Mouse (Mus musculus): ENCODE measurements around the gene Acot13. TPM values are rescaled to one million over a fixed set of nuclear protein-coding genes. Genes with fewer than 3 reads are reported as not detected.

The Acot13 gene
- 41.1 TPM for polyA plus RNA-seq (2015; fragmentation: Illumina TruSeq; extraction: RNeasy Lipid Tissue Mini Kit (QIAGEN cat#74804); ENCODE audit: insufficient read depth, low replicate concordance)

DNA sequence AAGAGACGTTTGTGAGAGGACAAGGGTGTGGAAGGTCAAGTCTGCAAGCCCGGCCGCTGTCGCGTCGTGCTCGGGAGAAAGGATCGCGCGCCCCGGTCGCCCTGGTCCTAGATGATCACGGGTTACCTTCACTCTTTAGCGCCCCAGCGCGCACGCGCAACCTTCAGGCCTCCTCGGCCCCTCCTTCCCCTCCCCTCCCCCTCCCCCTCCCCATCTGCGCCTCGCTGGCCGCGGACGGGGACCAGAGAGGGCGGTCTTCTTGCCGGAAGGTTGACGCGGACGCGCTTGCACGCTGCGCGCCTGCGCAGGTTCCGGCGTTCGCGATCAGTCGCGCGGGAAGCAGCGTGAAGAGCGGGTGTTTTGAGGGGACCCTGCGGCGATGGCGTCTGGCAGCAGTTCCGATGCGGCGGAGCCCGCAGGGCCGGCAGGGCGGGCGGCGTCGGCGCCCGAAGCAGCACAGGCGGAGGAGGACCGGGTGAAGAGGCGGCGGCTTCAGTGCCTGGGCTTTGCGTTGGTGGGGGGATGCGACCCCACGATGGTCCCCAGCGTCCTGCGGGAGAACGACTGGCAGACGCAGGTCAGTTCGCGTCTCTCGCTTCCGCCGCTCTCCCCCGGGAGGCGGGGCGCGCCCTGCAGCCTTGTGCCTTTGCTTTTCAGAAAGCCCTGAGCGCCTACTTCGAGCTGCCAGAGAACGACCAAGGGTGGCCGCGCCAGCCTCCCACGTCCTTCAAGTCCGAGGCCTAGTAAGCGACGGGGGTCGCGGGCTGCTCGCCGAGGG is at the start of gene Acot13, which contains the start of gene Tdp2:
Gene Acot13, minus strand, starts transcription at position 188 of the 778 bp plus-strand sequence.
Gene Tdp2, plus strand, starts transcription at position 327 of the 778 bp plus-strand sequence.

DNA sequence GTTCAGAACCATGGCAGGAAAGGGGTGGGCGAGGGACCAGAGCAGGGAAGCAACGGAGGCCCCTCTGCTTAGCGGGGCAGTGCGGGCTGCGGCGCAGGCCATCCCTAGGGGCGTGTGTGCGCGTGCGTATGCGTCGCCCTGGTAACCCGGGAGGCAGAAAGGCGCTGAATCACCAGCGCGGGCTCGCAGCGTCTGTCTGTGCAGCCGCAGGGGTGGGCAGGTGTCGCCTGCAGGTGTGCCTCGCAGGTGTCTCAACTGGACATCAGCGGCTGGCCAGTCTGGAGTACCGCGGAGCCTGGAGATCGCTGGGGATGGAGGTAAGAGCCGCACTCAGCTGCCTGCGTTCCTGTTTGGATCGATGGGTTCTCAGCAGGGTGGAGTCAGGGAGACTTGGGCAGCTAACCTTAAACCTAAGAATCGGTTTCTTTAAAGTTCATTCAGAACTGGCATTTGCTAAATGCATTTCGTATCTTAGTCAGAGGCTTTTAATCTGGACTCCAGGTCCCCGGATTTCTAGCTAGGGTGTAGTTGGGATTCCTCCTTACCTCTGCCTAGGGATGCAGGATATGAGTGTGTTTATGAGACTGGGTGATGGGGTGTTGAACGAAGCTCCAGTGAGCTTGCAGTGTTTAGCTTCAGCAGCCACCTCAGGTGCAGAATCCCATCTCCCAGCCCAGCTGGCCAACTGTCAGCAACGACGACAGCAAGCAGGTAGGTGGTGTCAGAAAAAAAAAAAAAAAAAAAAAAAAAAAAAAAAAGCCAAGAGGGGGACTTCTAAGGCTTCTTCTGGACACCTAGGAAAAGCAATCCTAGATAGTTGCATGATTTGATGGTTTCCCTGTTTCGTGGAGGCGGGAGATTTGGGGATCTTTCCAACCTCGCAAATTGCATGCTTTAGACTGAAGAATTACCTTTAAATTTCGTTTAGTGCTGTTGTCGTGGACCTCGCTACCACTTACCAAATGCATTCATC is 13.9 kb upstream of the Acot13 start, which contains the start of gene D130043K22Rik:
Gene D130043K22Rik, plus strand, starts transcription at position 153 of the 973 bp plus-strand sequence.

DNA sequence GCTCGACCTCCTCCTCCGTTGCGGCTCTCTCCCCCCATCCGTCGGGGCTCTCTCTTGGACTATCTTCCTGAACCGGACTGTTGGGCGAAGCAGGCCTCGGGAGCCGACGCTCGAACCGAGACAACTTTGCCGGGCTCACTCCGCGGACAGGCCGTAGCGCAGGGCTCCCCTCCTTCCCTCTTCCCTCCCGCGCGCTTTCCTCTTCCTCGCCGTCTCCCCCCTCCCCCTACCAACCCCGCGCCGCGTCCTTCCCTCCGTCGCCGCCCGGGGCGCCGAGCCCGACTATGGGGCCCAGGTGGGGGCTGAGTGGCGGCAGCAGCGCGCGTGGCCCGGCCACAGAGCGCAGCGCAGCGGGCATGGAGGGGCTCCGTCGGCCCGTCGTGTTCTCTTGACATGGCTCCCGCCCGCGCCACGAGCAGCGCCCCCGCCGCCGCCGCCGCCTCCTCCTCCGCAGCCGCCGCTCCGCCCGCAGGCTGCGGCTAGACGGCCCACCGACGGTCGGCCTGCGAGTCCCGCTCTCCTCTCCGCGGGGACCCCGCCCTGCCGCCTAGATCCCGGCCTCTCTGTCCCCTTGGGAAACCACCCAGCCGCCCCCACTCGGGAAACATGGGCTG is 29.9 kb downstream of the Acot13 start, which contains the start of gene BC005537:
Gene BC005537, plus strand, starts transcription at position 350 of the 614 bp plus-strand sequence.

Other genes starting within 250 kb of the Acot13 start
- gene Ripor2, start 249.4 kb downstream of the Acot13 start, polyA plus RNA-seq (2015; fragmentation: Illumina TruSeq; extraction: RNeasy Lipid Tissue Mini Kit (QIAGEN cat#74804); ENCODE audit: insufficient read depth, low replicate concordance), result 149 TPM
- 0.30 TPM for gene Armh2, start 90.3 kb downstream of the Acot13 start, polyA plus RNA-seq (2015; fragmentation: Illumina TruSeq; extraction: RNeasy Lipid Tissue Mini Kit (QIAGEN cat#74804); ENCODE audit: insufficient read depth, low replicate concordance)
- 38.0 TPM for gene Gmnn, start 69.6 kb downstream of the Acot13 start, polyA plus RNA-seq (2015; fragmentation: Illumina TruSeq; extraction: RNeasy Lipid Tissue Mini Kit (QIAGEN cat#74804); ENCODE audit: insufficient read depth, low replicate concordance)
- gene BC005537, start 29.9 kb downstream of the Acot13 start, polyA plus RNA-seq (2015; fragmentation: Illumina TruSeq; extraction: RNeasy Lipid Tissue Mini Kit (QIAGEN cat#74804); ENCODE audit: insufficient read depth, low replicate concordance), result 290 TPM
- gene Tdp2, start 139 bp upstream of the Acot13 start, polyA plus RNA-seq (2015; fragmentation: Illumina TruSeq; extraction: RNeasy Lipid Tissue Mini Kit (QIAGEN cat#74804); ENCODE audit: insufficient read depth, low replicate concordance), result 65.7 TPM
- not detected for gene D130043K22Rik, start 13.6 kb upstream of the Acot13 start, polyA plus RNA-seq (2015; fragmentation: Illumina TruSeq; extraction: RNeasy Lipid Tissue Mini Kit (QIAGEN cat#74804); ENCODE audit: insufficient read depth, low replicate concordance)
- 1.3 TPM for gene Aldh5a1, start 106.1 kb upstream of the Acot13 start, polyA plus RNA-seq (2015; fragmentation: Illumina TruSeq; extraction: RNeasy Lipid Tissue Mini Kit (QIAGEN cat#74804); ENCODE audit: insufficient read depth, low replicate concordance)
- gene Gpld1, start 111.6 kb upstream of the Acot13 start, polyA plus RNA-seq (2015; fragmentation: Illumina TruSeq; extraction: RNeasy Lipid Tissue Mini Kit (QIAGEN cat#74804); ENCODE audit: insufficient read depth, low replicate concordance), result 0.23 TPM
- 34.8 TPM for gene Mrs2, start 188.8 kb upstream of the Acot13 start, polyA plus RNA-seq (2015; fragmentation: Illumina TruSeq; extraction: RNeasy Lipid Tissue Mini Kit (QIAGEN cat#74804); ENCODE audit: insufficient read depth, low replicate concordance)
- not detected for gene Dcdc2a, start 224.5 kb upstream of the Acot13 start, polyA plus RNA-seq (2015; fragmentation: Illumina TruSeq; extraction: RNeasy Lipid Tissue Mini Kit (QIAGEN cat#74804); ENCODE audit: insufficient read depth, low replicate concordance)